Mouse (Mus musculus): ENCODE results near the gene Cdk5r1. TPM values are rescaled to one million over a fixed set of nuclear protein-coding genes. Genes with fewer than 3 reads are reported as not detected.

The Cdk5r1 gene
- polyA plus RNA-seq, 1 experiment from 2014 or later: 6.6 TPM

DNA sequence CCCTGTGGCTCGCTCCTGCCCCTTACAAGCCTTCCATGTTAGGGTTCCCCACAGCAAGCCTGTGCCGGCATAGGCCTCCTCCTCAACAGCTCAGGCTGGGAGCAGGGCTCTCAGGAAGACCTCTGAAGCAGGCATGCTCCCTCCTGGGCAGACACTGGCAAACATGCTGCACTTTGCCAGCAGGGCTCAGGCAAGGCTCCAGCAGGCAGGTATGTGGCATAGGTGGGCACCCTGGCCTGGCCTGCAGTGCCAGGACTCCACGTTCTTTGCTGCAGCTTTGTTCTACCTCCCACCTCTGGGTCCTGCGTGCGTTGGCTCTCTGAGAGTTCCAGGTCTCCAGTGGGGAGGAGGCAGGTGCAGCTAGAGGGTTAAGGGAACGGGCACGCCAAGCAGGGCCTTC lies 6.1 kb downstream of the Cdk5r1 start:
- Histone ChIP-seq H3K27me3 (ENCODE audit: control insufficient read depth, insufficient read depth, low read length) (0 out of 2 replicates have a peak, but pooled peaks cover 2% of the 10 kb centered on the region), H3K9ac (replicated peaks; ENCODE audit: low read length) (no peak overlapping the region), H3K9me3 (replicated peaks; ENCODE audit: control insufficient read depth, low read length) (no peaks in the 10 kb centered on the region), H3K36me3 (replicated peaks; ENCODE audit: control insufficient read depth, insufficient read depth, low read depth, low read length) (no peaks in the 10 kb centered on the region; the same call in 1 of the 2 replicates), H3K4me3 (ENCODE audit: low read depth, low read length) (no peak overlapping the region), H3K4me2 (ENCODE audit: low read depth, low read length) (no peak overlapping the region), H3K27ac (replicated peaks; ENCODE audit: low read depth, low read length) (no peak overlapping the region), H3K4me1 (ENCODE audit: control insufficient read depth, insufficient read depth, low read length) (peaks cover 12% of the 10 kb centered on the region; the same call in 1 of the 2 replicates)
- DNase-seq (ENCODE audit: low spot score) (no peak), ATAC-seq (replicated peaks; ENCODE audit: insufficient number of reproducible peaks, low FRiP score, low TSS enrichment, low read depth) (no peak)
- WGBS: 88% methylated on average over 7 of the region's 7 CpGs

DNA sequence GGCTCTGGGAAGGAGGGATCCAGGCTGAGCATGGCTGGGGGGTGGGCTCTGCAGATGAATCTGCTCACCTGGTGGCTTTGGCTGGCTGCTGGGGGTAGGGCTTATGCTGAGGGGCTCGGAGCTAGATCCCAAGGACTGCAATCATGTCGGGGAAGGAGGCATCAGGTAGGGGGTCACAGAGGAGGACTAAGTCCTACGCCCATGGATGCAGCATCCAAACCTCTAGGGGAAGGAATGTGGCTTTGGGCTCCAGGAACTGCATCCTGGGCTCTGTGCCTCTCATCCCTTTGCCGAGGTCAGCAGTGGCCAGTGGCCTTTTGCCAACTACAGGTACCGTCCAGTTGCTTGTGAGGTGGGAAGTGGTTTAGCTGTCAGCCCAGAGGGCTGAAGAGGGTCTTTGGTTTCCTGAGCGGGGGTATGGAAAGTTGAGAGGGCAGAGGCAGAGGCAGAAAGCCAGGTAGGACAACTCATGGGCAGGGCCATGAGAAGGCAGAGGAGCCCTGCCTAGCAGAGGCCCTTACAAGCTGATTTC lies 6.8 kb downstream of the Cdk5r1 start:
- Histone ChIP-seq H3K9me3 (replicated peaks; ENCODE audit: control insufficient read depth, low read length) (no peaks in the 10 kb centered on the region), H3K4me2 (ENCODE audit: low read depth, low read length) (no peak overlapping the region), H3K27me3 (ENCODE audit: control insufficient read depth, insufficient read depth, low read length) (no peaks in the 10 kb centered on the region), H3K27ac (replicated peaks; ENCODE audit: low read depth, low read length) (no peak overlapping the region), H3K9ac (replicated peaks; ENCODE audit: low read length) (no peak overlapping the region), H3K36me3 (replicated peaks; ENCODE audit: control insufficient read depth, insufficient read depth, low read depth, low read length) (no peaks in the 10 kb centered on the region; the same call in 1 of the 2 replicates), H3K4me1 (ENCODE audit: control insufficient read depth, insufficient read depth, low read length) (peaks cover 6% of the 10 kb centered on the region; the same call in 1 of the 2 replicates), H3K4me3 (ENCODE audit: low read depth, low read length) (no peak overlapping the region)
- DNase-seq (ENCODE audit: low spot score) (no peak), ATAC-seq (replicated peaks; ENCODE audit: insufficient number of reproducible peaks, low FRiP score, low TSS enrichment, low read depth) (no peak)
- whole genome bisulfite sequencing: 70% methylated on average over 6 of the region's 6 CpGs

DNA sequence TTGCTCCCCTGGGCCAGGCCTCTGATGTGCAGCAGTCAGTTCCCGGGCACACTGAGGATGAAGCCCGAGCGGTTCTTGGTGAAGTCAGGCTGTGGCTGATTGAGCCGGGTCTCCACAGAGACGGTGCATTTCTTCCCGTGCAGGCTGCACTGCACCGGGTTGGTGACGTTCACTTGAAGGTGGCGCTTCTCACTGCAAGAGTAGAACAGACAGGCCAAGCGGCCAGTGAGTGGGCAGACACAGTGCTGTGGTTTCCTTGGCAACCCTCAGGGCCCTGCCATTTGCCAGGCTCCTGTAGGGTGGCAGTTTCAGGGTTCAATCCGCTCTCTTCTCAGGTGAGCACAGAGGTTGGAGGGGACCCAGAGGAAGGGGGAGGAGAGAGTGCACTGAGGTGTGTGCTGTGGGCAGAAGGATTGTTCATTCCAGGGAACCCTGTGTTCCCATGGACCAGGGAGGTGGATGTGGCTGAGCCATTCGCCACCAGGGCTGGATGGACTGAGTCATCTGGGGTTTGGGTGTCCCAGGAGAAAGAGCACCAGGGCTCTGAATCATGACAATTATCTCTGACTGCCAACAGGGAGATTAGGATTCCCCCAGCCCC lies 7.5 kb downstream of the Cdk5r1 start:
- no peak overlapping the region for H3K9ac ChIP-seq (replicated peaks; ENCODE audit: low read length)

DNA sequence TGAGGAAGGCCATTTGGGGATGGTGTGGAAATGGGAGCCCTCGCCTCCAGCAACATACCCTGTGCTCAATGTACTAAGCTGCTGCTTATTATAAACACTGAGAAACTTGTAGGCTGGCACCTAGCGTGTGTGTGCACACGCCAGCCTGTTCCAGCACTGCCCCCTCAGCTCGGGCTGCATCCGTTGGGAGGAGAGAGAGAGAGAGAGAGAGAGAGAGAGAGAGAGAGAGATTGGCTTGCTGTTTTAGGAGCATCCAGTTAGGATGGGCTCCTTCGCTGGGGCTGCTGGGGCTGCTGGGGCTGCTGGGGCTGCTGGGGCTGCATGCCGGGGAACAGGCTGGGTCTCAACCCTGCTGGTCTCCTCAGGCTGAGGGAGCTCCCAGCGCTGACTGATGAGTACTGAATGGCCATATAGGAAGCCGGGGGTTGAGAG lies 8.3 kb downstream of the Cdk5r1 start:
- H3K9me3 ChIP-seq (replicated peaks; ENCODE audit: control insufficient read depth, low read length): no peaks in the 10 kb centered on the region
- H3K36me3 ChIP-seq (replicated peaks; ENCODE audit: control insufficient read depth, insufficient read depth, low read depth, low read length): no peaks in the 10 kb centered on the region
- H3K4me2 ChIP-seq (ENCODE audit: low read depth, low read length): no peak overlapping the region
- H3K9ac ChIP-seq (replicated peaks; ENCODE audit: low read length): no peak overlapping the region
- ATAC-seq (replicated peaks; ENCODE audit: insufficient number of reproducible peaks, low FRiP score, low TSS enrichment, low read depth): no peak
- 78% methylated on average over 9 of the region's 9 CpGs for WGBS
- no peak for DNase-seq (ENCODE audit: low spot score)
- no peak overlapping the region for H3K27ac ChIP-seq (replicated peaks; ENCODE audit: low read depth, low read length)
- no peak overlapping the region for H3K4me3 ChIP-seq (ENCODE audit: low read depth, low read length)
- peaks cover 2% of the 10 kb centered on the region; the same call in 1 of the 2 replicates for H3K4me1 ChIP-seq (ENCODE audit: control insufficient read depth, insufficient read depth, low read length)
- no peaks in the 10 kb centered on the region for H3K27me3 ChIP-seq (ENCODE audit: control insufficient read depth, insufficient read depth, low read length)

More for the DNA sequence above, 7.5 kb downstream of the Cdk5r1 start:
- Histone ChIP-seq H3K36me3 (replicated peaks; ENCODE audit: control insufficient read depth, insufficient read depth, low read depth, low read length) (no peaks in the 10 kb centered on the region; the same call in 1 of the 2 replicates), H3K4me3 (ENCODE audit: low read depth, low read length) (no peak overlapping the region), H3K27ac (replicated peaks; ENCODE audit: low read depth, low read length) (no peak overlapping the region), H3K27me3 (ENCODE audit: control insufficient read depth, insufficient read depth, low read length) (no peaks in the 10 kb centered on the region), H3K4me2 (ENCODE audit: low read depth, low read length) (no peak overlapping the region), H3K4me1 (ENCODE audit: control insufficient read depth, insufficient read depth, low read length) (peaks cover 5% of the 10 kb centered on the region; the same call in 1 of the 2 replicates), H3K9me3 (replicated peaks; ENCODE audit: control insufficient read depth, low read length) (no peaks in the 10 kb centered on the region)
- DNase-seq (ENCODE audit: low spot score): peak; percentile 31
- no peak for ATAC-seq (replicated peaks; ENCODE audit: insufficient number of reproducible peaks, low FRiP score, low TSS enrichment, low read depth)
- 38% methylated on average over 12 of the region's 12 CpGs for WGBS

DNA sequence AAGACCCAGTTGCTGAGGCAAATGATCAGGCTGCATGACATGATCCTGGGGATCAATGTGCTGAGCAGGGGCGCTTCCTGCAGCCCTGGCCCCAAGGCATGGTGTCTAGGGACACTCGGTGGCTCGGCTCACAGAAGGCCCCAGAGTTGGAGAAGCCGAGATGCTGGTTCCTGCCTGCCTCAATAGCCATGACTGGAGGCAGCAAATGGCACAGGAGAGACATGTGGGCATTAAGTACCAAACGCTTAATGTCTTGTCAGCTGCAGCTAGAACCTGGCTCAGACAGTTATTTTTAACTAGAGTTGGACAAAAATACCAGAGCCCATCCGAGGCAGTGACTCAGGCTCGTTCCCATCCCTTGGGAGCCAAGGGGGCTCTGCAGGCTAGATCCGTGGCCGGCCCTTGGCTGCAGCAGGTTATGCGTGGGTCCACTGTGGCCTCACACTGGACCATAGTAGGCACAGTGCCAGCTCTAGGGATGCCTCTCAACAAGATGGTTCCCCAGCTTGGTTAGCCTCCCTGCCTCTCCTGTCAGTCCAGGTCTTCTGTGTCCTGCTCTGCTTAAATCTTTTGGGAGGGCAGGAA lies 8.9 kb downstream of the Cdk5r1 start:
- no peaks in the 10 kb centered on the region for H3K36me3 ChIP-seq (replicated peaks; ENCODE audit: control insufficient read depth, insufficient read depth, low read depth, low read length)
- H3K27ac ChIP-seq (replicated peaks; ENCODE audit: low read depth, low read length): no peak overlapping the region
- whole genome bisulfite sequencing: 75% methylated on average over 10 of the region's 10 CpGs
- H3K9ac ChIP-seq (replicated peaks; ENCODE audit: low read length): no peak overlapping the region
- no peak overlapping the region for H3K4me2 ChIP-seq (ENCODE audit: low read depth, low read length)
- H3K9me3 ChIP-seq (replicated peaks; ENCODE audit: control insufficient read depth, low read length): no peaks in the 10 kb centered on the region
- no peaks in the 10 kb centered on the region for H3K27me3 ChIP-seq (ENCODE audit: control insufficient read depth, insufficient read depth, low read length)
- no peak for ATAC-seq (replicated peaks; ENCODE audit: insufficient number of reproducible peaks, low FRiP score, low TSS enrichment, low read depth)
- H3K4me3 ChIP-seq (ENCODE audit: low read depth, low read length): no peak overlapping the region
- no peak for DNase-seq (ENCODE audit: low spot score)
- H3K4me1 ChIP-seq (ENCODE audit: control insufficient read depth, insufficient read depth, low read length): peaks cover 2% of the 10 kb centered on the region; the same call in 1 of the 2 replicates

DNA sequence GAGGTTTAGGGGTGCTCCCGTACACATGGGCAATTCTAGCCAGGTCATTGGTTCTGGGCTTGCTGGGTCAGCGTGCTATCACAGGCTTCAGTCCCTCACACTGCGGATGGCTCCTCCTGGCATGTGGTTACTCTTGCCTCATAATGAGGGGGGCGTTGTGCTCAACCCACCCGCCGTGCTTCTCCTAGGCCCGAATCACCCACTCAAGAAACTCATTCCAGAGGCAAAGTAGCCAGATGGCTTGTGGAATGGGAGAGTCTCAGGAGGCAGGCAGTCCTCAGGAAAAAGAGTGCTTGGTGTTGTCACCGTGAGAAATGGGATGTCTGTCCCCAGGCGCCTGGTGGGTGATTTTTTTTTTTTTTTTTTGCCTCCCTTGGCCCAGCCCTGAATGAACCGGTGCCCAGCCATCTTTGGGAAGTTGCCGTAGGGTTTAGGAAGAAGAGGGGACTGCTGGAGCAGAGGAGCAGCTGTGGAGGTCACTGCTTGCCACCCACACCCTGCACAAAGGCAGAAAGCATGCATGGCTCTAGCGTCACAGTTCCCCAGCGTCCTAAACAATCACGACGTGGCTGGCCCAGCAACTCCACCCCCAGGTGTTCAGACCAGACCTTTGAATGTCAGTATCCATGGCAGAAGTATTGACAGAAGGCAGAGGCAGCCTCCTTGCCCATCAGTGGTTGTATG lies 11.2 kb downstream of the Cdk5r1 start:
- no peak overlapping the region for H3K9ac ChIP-seq (replicated peaks; ENCODE audit: low read length)
- no peaks in the 10 kb centered on the region for H3K27me3 ChIP-seq (ENCODE audit: control insufficient read depth, insufficient read depth, low read length)
- ATAC-seq (replicated peaks; ENCODE audit: insufficient number of reproducible peaks, low FRiP score, low TSS enrichment, low read depth) (no peak), DNase-seq (ENCODE audit: low spot score) (no peak)
- no peak overlapping the region for H3K27ac ChIP-seq (replicated peaks; ENCODE audit: low read depth, low read length)
- WGBS: 75% methylated on average over 15 of the region's 15 CpGs
- no peaks in the 10 kb centered on the region for H3K36me3 ChIP-seq (replicated peaks; ENCODE audit: control insufficient read depth, insufficient read depth, low read depth, low read length)
- no peak overlapping the region for H3K4me3 ChIP-seq (ENCODE audit: low read depth, low read length)
- no peaks in the 10 kb centered on the region for H3K9me3 ChIP-seq (replicated peaks; ENCODE audit: control insufficient read depth, low read length)
- peaks cover 2% of the 10 kb centered on the region; the same call in 1 of the 2 replicates for H3K4me1 ChIP-seq (ENCODE audit: control insufficient read depth, insufficient read depth, low read length)
- no peak overlapping the region for H3K4me2 ChIP-seq (ENCODE audit: low read depth, low read length)

DNA sequence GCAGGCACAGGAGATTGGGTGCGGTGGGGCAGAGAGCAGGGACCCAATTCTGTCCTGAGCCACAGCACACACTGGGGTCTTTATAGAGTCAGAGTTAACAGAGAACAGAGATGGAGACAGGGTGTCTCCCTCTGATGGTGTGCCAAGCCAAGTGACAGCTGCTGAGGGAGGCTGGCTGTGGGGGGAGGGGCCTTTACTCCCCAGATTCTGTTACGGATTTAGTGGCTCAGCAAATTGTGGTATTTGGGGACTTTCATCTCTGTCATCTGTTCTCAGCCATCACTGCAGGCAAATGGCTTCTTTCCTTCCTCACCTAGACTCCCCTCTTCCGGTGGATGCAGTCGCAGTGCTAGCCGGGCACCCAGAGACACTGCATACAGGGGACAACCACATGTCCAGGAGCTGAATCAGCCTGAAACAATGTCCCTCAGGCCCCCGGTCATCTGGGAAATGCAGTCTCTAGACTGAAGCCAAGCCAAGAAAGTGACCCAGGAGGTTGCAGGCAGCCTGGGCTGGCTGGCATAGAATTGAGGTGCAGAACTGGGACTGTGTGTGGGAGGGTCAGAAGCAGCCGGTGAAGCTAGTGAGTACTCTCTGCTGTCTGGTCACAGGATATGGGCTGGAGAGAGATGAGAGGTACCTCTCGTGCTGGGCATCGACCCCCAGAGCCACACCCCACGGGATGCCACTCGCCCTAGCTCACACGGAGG lies 12.5 kb downstream of the Cdk5r1 start:
- 48% methylated on average over 12 of the region's 12 CpGs for WGBS
- Histone ChIP-seq H3K9me3 (replicated peaks; ENCODE audit: control insufficient read depth, low read length) (no peaks in the 10 kb centered on the region), H3K4me1 (ENCODE audit: control insufficient read depth, insufficient read depth, low read length) (peaks cover 2% of the 10 kb centered on the region; the same call in 1 of the 2 replicates), H3K9ac (replicated peaks; ENCODE audit: low read length) (no peak overlapping the region), H3K4me3 (ENCODE audit: low read depth, low read length) (no peak overlapping the region), H3K36me3 (replicated peaks; ENCODE audit: control insufficient read depth, insufficient read depth, low read depth, low read length) (no peaks in the 10 kb centered on the region), H3K27me3 (ENCODE audit: control insufficient read depth, insufficient read depth, low read length) (no peaks in the 10 kb centered on the region), H3K4me2 (ENCODE audit: low read depth, low read length) (0 out of 2 replicates have a peak overlapping the region, but pooled peaks have one; percentile 11), H3K27ac (replicated peaks; ENCODE audit: low read depth, low read length) (no peak overlapping the region)
- no peak; the same call in 1 of the 2 replicates for ATAC-seq (replicated peaks; ENCODE audit: insufficient number of reproducible peaks, low FRiP score, low TSS enrichment, low read depth)
- peak; percentile 54 for DNase-seq (ENCODE audit: low spot score)

All from embryonic facial prominence, embryonic 11.5 days (tissue).